Mouse (Mus musculus) liver, embryonic 14.5 days (tissue): ENCODE results near the gene Cnpy2.

Experiments used
- CTCF ChIP-seq: IDR thresholded peaks from 2 replicates; pipeline ENCODE4 v1.5.1; 2016; ENCODE audit warnings: antibody characterized with exemption, low read depth, control low read depth
- EP300 ChIP-seq: IDR thresholded peaks from 2 replicates; pipeline ENCODE4 v1.6.1; 2016; ENCODE audit warnings: antibody characterized with exemption, low read depth

GRCm38 (mm10) chr10:128370021-128370420, 47.8 kb downstream of the Cnpy2 start:
- TF ChIP-seq CTCF (no peak), EP300 (no peak)
